Mouse (Mus musculus) testis, adult 2 months (tissue): ENCODE data around the gene Gm8068.
"Not testable (repeated sequence)": the region's sequence is repeated elsewhere in the genome, so short reads cannot be mapped to it uniquely, and the experiment has no call there.

Source experiments
- CTCF ChIP-seq: fragments of 200-500 bp; IDR thresholded peaks from 2 replicates; pipeline ENCODE4 v1.5.1; 2012; ENCODE audit warnings: low read depth, mild to moderate bottlenecking, inconsistent platforms, low read length, moderate library complexity; ENCODE audit not compliant: control insufficient read depth, insufficient read depth, insufficient replicate concordance
- POLR2A ChIP-seq: fragments of 200-500 bp; IDR thresholded peaks from 2 replicates; pipeline ENCODE4 v1.6.1; 2012; ENCODE audit warnings: low read depth, mild to moderate bottlenecking, inconsistent platforms, low read length, moderate library complexity; ENCODE audit not compliant: control insufficient read depth

DNA sequence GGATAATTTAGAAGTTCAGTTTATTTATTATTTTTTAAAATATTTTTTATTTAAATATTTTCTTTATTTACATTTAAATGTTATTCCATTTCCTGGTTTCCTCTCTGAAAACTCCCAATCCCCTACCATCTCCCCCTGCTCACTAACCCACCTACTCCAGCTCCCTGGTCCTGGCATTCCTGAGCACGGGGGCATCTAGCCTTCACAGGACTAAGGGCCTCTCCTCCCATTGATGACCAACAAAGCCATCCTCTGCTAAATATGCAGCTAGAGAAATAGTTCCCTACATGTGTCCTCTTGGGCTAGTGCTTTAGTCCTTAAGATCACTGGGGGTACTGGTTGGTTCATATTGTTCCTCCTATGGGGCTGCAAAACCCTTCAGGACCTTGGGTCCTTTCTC, 15.5 kb upstream of the Gm8068 start:
- not testable (repeated sequence) for TF ChIP-seq CTCF, POLR2A
